Mouse (Mus musculus): ENCODE data around the gene Scrn1. TPM values are rescaled to one million over a fixed set of nuclear protein-coding genes. Genes with fewer than 3 reads are reported as not detected.
A peak's percentile ranks its signal among the peaks of the same experiment; 100 is the strongest.

The Scrn1 gene
- polyA plus RNA-seq, 1 experiment: not detected

GRCm38 (mm10) chr6:54543646-54544045 lies 22.6 kb downstream of the Scrn1 start:
- 85% methylated on average over 2 of the region's 2 CpGs for WGBS
- no peak overlapping the region for H3K27ac ChIP-seq (ENCODE audit: insufficient read depth, low read depth, low read length)
- TF ChIP-seq POLR2A (IDR thresholded peaks at IDR 0.05; ENCODE audit: insufficient read depth, low read depth, low read length) (no peak), CTCF (IDR thresholded peaks at IDR 0.05; ENCODE audit: insufficient read depth, low read depth, low read length) (no peak)
- no peak overlapping the region for H3K4me3 ChIP-seq (ENCODE audit: insufficient read depth, low read depth, low read length)
- H3K4me1 ChIP-seq (ENCODE audit: control insufficient read depth, insufficient read depth, low read length): peaks cover 23% of the 10 kb centered on the region

GRCm38 (mm10) chr6:54542836-54543235 lies 23.5 kb downstream of the Scrn1 start:
- H3K4me1 ChIP-seq (ENCODE audit: control insufficient read depth, insufficient read depth, low read length): peaks cover 20% of the 10 kb centered on the region
- no peak overlapping the region for H3K4me3 ChIP-seq (ENCODE audit: insufficient read depth, low read depth, low read length)
- 50% methylated on average over 7 of the region's 7 CpGs for WGBS
- TF ChIP-seq CTCF (IDR thresholded peaks at IDR 0.05; ENCODE audit: insufficient read depth, low read depth, low read length): no peak
- no peak for TF ChIP-seq POLR2A (IDR thresholded peaks at IDR 0.05; ENCODE audit: insufficient read depth, low read depth, low read length)
- H3K27ac ChIP-seq (ENCODE audit: insufficient read depth, low read depth, low read length): no peak overlapping the region

DNA sequence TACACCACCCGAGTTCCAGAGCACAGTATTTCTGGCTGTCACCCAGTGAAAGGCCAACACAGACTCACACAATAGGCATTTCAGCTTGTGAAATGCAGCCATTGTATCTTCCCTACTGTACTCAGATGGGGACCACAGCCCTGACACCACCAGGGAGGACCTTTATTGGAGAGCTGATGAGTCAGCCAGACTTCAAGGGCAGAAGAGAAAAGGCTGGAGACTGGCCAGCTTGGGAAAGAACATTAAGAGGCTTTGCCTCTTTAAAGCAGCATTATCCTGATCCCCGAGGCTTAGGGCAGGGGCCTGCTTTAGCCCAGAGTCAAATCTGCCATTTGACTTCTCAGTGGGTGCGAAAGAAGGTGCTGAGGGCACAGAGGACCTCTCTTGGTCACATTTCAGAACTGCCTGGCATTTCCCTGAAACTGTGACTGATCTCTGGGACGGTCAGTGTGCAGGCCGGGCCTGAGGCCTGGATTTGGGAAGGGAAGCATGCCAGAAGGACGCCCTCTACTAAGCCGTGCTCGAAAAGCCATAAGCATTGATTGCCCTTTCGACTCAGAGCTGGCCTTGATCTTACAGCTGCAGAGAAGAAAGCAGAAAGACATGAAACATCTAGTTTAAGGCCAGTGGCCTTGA lies 25.9 kb downstream of the Scrn1 start:
- Histone ChIP-seq H3K27ac (ENCODE audit: insufficient read depth, low read depth, low read length) (peak overlapping the region; percentile 71), H3K4me3 (ENCODE audit: insufficient read depth, low read depth, low read length) (no peak overlapping the region), H3K4me1 (ENCODE audit: control insufficient read depth, insufficient read depth, low read length) (peaks cover 20% of the 10 kb centered on the region)
- TF ChIP-seq POLR2A (IDR thresholded peaks at IDR 0.05; ENCODE audit: insufficient read depth, low read depth, low read length) (no peak), CTCF (IDR thresholded peaks at IDR 0.05; ENCODE audit: insufficient read depth, low read depth, low read length) (no peak)
- 52% methylated on average over 9 of the region's 9 CpGs for WGBS

- no peak for TF ChIP-seq CTCF (IDR thresholded peaks at IDR 0.05; ENCODE audit: insufficient read depth, low read depth, low read length)
- TF ChIP-seq POLR2A (IDR thresholded peaks at IDR 0.05; ENCODE audit: insufficient read depth, low read depth, low read length): no peak
- peaks cover 20% of the 10 kb centered on the region for H3K4me1 ChIP-seq (ENCODE audit: control insufficient read depth, insufficient read depth, low read length)
- WGBS: 81% methylated on average over 7 of the region's 7 CpGs
- H3K27ac ChIP-seq (ENCODE audit: insufficient read depth, low read depth, low read length): no peak overlapping the region
- H3K4me3 ChIP-seq (ENCODE audit: insufficient read depth, low read depth, low read length): no peak overlapping the region
Measured at GRCm38 (mm10) chr6:54539396-54539795, 26.9 kb downstream of the Scrn1 start.

GRCm38 (mm10) chr6:54538773-54539173 lies 27.5 kb downstream of the Scrn1 start:
- no peak for TF ChIP-seq CTCF (IDR thresholded peaks at IDR 0.05; ENCODE audit: insufficient read depth, low read depth, low read length)
- no peak for TF ChIP-seq POLR2A (IDR thresholded peaks at IDR 0.05; ENCODE audit: insufficient read depth, low read depth, low read length)
- H3K27ac ChIP-seq (ENCODE audit: insufficient read depth, low read depth, low read length): no peak overlapping the region
- no peak overlapping the region for H3K4me3 ChIP-seq (ENCODE audit: insufficient read depth, low read depth, low read length)
- peaks cover 20% of the 10 kb centered on the region for H3K4me1 ChIP-seq (ENCODE audit: control insufficient read depth, insufficient read depth, low read length)
- 35% methylated on average over 3 of the region's 3 CpGs for WGBS

- TF ChIP-seq POLR2A (IDR thresholded peaks at IDR 0.05; ENCODE audit: insufficient read depth, low read depth, low read length): no peak
- TF ChIP-seq CTCF (IDR thresholded peaks at IDR 0.05; ENCODE audit: insufficient read depth, low read depth, low read length): no peak
- WGBS: 89% methylated on average over 7 of the region's 7 CpGs
- H3K27ac ChIP-seq (ENCODE audit: insufficient read depth, low read depth, low read length): no peak overlapping the region
- H3K4me3 ChIP-seq (ENCODE audit: insufficient read depth, low read depth, low read length): no peak overlapping the region
- H3K4me1 ChIP-seq (ENCODE audit: control insufficient read depth, insufficient read depth, low read length): peaks cover 18% of the 10 kb centered on the region
Measured at GRCm38 (mm10) chr6:54537053-54537452, 29.2 kb downstream of the Scrn1 start.

- 88% methylated on average over 4 of the region's 4 CpGs for WGBS
- Histone ChIP-seq H3K4me3 (ENCODE audit: insufficient read depth, low read depth, low read length) (no peak overlapping the region), H3K4me1 (ENCODE audit: control insufficient read depth, insufficient read depth, low read length) (peaks cover 21% of the 10 kb centered on the region), H3K27ac (ENCODE audit: insufficient read depth, low read depth, low read length) (no peak overlapping the region)
- TF ChIP-seq CTCF (IDR thresholded peaks at IDR 0.05; ENCODE audit: insufficient read depth, low read depth, low read length) (no peak), POLR2A (IDR thresholded peaks at IDR 0.05; ENCODE audit: insufficient read depth, low read depth, low read length) (no peak)
Measured at GRCm38 (mm10) chr6:54535485-54535884, 30.8 kb downstream of the Scrn1 start.

DNA sequence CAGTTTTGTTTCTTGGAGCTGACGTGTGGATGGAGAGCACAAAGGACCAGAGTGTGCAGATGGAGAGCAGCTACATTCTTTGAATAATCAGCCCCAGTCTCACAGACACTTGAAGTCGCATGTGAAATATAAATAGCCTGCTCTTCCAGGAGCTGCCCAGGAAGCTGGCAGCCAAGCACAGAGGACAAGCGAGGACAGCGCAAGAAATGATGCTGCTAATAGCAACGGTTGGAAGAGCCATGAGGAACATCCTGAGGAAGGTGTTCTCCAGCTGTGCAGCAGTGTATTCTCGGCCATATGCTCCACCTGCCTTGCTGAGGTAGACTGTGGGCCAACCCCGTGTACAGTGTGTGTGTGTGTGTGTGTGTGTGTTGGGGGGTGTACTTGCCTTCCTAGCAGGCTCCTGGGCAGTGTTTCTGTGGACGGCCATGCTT lies 35.2 kb downstream of the Scrn1 start:
- Histone ChIP-seq H3K27ac (ENCODE audit: insufficient read depth, low read depth, low read length) (peak overlapping the region; percentile 57), H3K4me1 (ENCODE audit: control insufficient read depth, insufficient read depth, low read length) (peaks cover 10% of the 10 kb centered on the region), H3K4me3 (ENCODE audit: insufficient read depth, low read depth, low read length) (no peak overlapping the region)
- 22% methylated on average over 8 of the region's 8 CpGs for WGBS
- TF ChIP-seq CTCF (IDR thresholded peaks at IDR 0.05; ENCODE audit: insufficient read depth, low read depth, low read length) (no peak), POLR2A (IDR thresholded peaks at IDR 0.05; ENCODE audit: insufficient read depth, low read depth, low read length) (no peak)

GRCm38 (mm10) chr6:54530182-54530581 lies 36.1 kb downstream of the Scrn1 start:
- WGBS: 70% methylated on average over 2 of the region's 2 CpGs
- TF ChIP-seq CTCF (IDR thresholded peaks at IDR 0.05; ENCODE audit: insufficient read depth, low read depth, low read length) (no peak), POLR2A (IDR thresholded peaks at IDR 0.05; ENCODE audit: insufficient read depth, low read depth, low read length) (no peak)
- H3K4me1 ChIP-seq (ENCODE audit: control insufficient read depth, insufficient read depth, low read length): peaks cover 10% of the 10 kb centered on the region
- no peak overlapping the region for H3K27ac ChIP-seq (ENCODE audit: insufficient read depth, low read depth, low read length)
- H3K4me3 ChIP-seq (ENCODE audit: insufficient read depth, low read depth, low read length): no peak overlapping the region
